Mouse (Mus musculus) forebrain, embryonic 16.5 days (tissue): ENCODE results near the gene Strip1. TPM values are rescaled to one million over a fixed set of nuclear protein-coding genes. Genes with fewer than 3 reads are reported as not detected.
A peak's percentile ranks its signal among the peaks of the same experiment; 100 is the strongest.

ENCODE experiments used
- ATAC-seq: fragments of 200-750 bp; cut with Nextera tagmentation; 2 replicates; pipeline ENCODE4 v1.8.0; 2017; ENCODE audit warnings: mild to moderate bottlenecking, moderate library complexity
- H3K27ac ChIP-seq: fragments of 300-500 bp; sonication (generic); 2 replicates; pipeline ENCODE4 v1.5.1; 2014; ENCODE audit warnings: low read length, control low read depth
- H3K27me3 ChIP-seq: fragments of 300-500 bp; sonication (generic); replicated peaks from 2 replicates; pipeline ENCODE4 v1.6.1; 2014; ENCODE audit warnings: low read length; ENCODE audit not compliant: control insufficient read depth, insufficient read depth
- H3K36me3 ChIP-seq: fragments of 300-500 bp; sonication (generic); 2 replicates; pipeline ENCODE4 v1.6.1; 2014; ENCODE audit not compliant: control insufficient read depth, insufficient read depth
- H3K4me1 ChIP-seq: fragments of 300-500 bp; sonication (generic); replicated peaks from 2 replicates; pipeline ENCODE4 v1.6.1; 2014; ENCODE audit warnings: low read length; ENCODE audit not compliant: control insufficient read depth, insufficient read depth
- H3K4me2 ChIP-seq: fragments of 300-500 bp; sonication (generic); 2 replicates; pipeline ENCODE4 v1.6.1; 2014; ENCODE audit warnings: mild to moderate bottlenecking, low read length, control low read depth
- H3K4me3 ChIP-seq: fragments of 300-500 bp; sonication (generic); replicated peaks from 2 replicates; pipeline ENCODE4 v1.5.1; 2014; ENCODE audit warnings: mild to moderate bottlenecking, low read length, control low read depth
- H3K9ac ChIP-seq: fragments of 300-500 bp; sonication (generic); replicated peaks from 2 replicates; pipeline ENCODE4 v1.6.1; 2014; ENCODE audit warnings: low read depth, low read length, control low read depth
- H3K9me3 ChIP-seq: fragments of 300-500 bp; sonication (generic); 2 replicates; pipeline ENCODE4 v1.6.1; 2016; ENCODE audit warnings: low read length; ENCODE audit not compliant: control insufficient read depth
- WGBS: fragments of 180-500 bp; shearing (Covaris S2); extraction: QIAGEN DNeasy Blood & Tissue Kit; methylation state at CpG from one replicate; pipeline ENCODE4 v1.1.7; 2014; 5-methylcytosine and 5-hydroxymethylcytosine counted together
- polyA plus RNA-seq: library from polyadenylated mRNA; unstranded; fragments of >200 nt; fragmentation: Nextera tagmentation; extraction: Ambion mirVana; gene quantifications from 2 replicates; pipeline ENCODE4 v1.2.1, GENCODE M21; 2015

Strip1 gene
- polyA plus RNA-seq, 1 experiment from 2014 or later = 148 TPM

DNA sequence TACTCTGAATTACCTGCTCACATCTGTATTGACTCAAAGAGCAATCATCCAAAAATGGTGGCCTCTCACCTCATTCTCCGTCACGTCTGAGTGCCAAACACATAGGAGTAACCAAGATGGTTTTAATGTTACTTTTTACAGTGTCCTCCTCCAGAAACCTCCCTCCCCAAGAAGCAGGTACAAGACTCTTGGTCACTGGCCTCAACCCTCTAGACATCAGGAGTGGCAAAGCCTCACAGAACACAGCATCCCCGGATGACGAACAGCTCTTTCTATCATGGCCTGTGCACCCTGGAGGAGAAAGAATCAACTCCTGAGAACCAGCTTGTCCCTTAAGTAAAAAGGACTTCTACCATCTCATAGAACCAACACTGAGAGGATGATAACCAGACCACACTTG lies 1.3 kb upstream of the Strip1 start:
- no peak overlapping the region for H3K4me3 ChIP-seq
- no peak for ATAC-seq
- no peak overlapping the region for H3K4me2 ChIP-seq
- H3K27me3 ChIP-seq = no peaks in the 10 kb centered on the region
- no peaks in the 10 kb centered on the region for H3K9me3 ChIP-seq
- no peak overlapping the region for H3K9ac ChIP-seq
- WGBS = 91% methylated on average over 4 of the region's 4 CpGs
- peaks cover 19% of the 10 kb centered on the region for H3K4me1 ChIP-seq
- H3K27ac ChIP-seq = no peak overlapping the region
- H3K36me3 ChIP-seq = peaks cover 7% of the 10 kb centered on the region

DNA sequence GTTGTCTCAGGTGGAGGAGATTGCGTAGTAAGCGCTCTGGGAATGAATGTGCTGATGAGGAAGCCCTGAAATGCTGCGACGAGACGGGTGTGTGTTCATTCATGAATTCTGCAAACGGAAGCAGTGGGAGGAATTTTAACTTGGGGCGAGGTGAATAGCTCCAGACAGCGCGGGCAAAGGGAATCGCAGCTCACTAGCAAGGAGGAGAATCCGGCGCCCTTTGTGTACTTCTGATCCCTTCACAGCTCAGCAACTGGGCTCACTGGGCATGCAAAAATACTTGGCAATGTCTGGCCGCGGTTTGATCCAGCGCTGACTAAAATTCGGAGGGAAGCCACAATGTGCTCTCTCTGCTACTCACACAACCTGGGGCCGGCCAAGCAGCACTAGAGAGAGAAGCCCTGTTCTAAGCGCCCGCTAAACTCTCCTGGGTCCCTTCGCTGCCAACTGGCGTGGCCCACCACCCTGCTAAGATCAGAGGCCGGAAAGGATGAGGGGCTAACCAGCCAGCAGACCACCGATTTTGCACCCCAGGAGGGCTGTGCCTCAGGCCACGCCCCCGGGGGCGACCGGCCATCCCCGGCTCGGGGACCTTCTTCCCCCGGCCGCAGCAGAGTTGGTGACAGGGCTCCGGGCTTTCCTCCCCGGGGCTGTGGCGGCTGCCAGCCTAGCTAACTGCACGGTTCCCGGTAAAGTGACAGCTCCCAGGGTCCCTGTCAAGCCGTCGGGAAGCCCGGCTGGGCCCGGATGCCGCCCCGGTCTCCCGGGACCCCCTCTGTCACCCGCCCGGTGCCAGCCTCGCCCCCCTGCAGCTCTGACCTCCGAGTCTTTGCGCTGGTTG lies 592 bp downstream of the Strip1 start, which contains the start of gene Gm10961:
Gene Gm10961, plus strand, starts transcription at position 641 of the 841 bp plus-strand sequence.
- ATAC-seq = peak; percentile 76
- peaks cover 25% of the 10 kb centered on the region for H3K36me3 ChIP-seq
- under 1% methylated on average over 48 of the region's 48 CpGs for WGBS

DNA sequence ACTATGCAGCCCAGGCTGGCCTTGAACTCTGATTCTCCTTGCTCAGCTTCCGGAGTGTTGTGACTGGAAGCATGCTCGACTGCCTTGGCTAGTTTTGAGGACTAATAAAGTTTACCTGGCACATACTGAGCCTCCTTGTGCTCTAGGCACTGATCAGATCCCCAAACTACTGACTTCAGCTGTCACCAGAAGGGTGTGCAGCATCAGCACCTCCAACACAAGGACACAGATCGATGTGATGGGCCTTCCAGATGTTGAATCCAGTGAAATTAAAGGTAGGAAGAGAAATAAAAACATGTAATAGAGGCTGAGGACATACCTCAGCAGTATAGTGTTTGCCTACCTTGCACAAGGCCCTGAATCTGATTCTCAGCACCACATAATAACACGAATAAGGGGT lies 2.1 kb downstream of the Strip1 start:
- Histone ChIP-seq H3K4me2 (no peak overlapping the region), H3K27ac (no peak overlapping the region), H3K4me3 (no peak overlapping the region), H3K27me3 (no peaks in the 10 kb centered on the region), H3K36me3 (peaks cover 40% of the 10 kb centered on the region), H3K4me1 (peaks cover 19% of the 10 kb centered on the region), H3K9me3 (no peaks in the 10 kb centered on the region), H3K9ac (no peak overlapping the region)
- WGBS = 97% methylated on average over 4 of the region's 4 CpGs
- ATAC-seq = no peak

More for the DNA sequence above, 592 bp downstream of the Strip1 start, which contains the start of gene Gm10961:
- peaks cover 19% of the 10 kb centered on the region for H3K4me1 ChIP-seq
- H3K27me3 ChIP-seq = no peaks in the 10 kb centered on the region
- H3K27ac ChIP-seq = peak within 1 kb of the TSS; percentile 98
- H3K9me3 ChIP-seq = no peaks in the 10 kb centered on the region
- peak within 1 kb of the TSS; percentile 93 for H3K9ac ChIP-seq
- H3K4me2 ChIP-seq = peak within 1 kb of the TSS; percentile 69
- peak within 1 kb of the TSS; percentile 90 for H3K4me3 ChIP-seq

DNA sequence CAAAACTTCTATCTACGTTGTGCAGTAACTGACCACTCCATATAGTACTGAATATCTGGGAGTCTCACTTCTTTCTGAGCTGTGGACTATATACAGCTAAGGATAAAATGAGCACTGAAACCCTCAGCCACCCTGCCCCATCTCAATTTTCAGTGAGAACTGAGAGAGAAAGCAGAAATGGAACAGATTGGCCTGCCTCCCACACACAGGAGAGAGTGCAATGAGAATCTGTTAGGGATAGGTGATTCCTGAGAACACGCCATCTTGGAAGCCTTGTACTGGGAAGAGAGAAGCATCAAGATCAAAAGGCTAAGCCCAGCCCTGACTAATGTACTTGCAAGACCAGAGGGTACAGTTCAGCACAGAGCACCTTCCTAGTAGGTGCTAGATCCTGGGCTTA lies 2.9 kb downstream of the Strip1 start:
- H3K4me3 ChIP-seq = no peak overlapping the region
- peaks cover 46% of the 10 kb centered on the region for H3K36me3 ChIP-seq
- 90% methylated on average over 2 of the region's 2 CpGs for WGBS
- no peaks in the 10 kb centered on the region for H3K27me3 ChIP-seq
- H3K4me2 ChIP-seq = no peak overlapping the region
- H3K4me1 ChIP-seq = peaks cover 19% of the 10 kb centered on the region
- no peaks in the 10 kb centered on the region for H3K9me3 ChIP-seq
- no peak for ATAC-seq
- no peak overlapping the region for H3K27ac ChIP-seq
- H3K9ac ChIP-seq = no peak overlapping the region

DNA sequence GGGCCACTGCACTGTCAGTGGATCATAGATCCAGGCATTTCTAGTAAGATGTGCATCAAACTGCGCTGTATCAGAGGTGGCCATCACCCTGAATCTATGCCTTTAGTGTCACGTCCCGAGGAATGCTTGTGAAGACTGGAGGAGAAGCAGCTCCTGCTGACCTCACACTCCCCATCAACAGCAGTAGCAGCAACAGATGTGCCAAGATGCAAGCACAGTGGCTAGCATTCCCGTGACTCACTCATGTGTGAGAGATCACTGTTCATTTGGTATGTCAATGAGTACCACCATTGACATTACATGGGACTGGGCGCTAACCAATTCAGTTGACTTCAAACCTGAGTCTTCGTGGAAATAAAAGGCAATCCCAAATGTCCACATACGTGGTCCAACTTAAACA lies 3.9 kb downstream of the Strip1 start:
- 83% methylated on average over 7 of the region's 7 CpGs for WGBS

DNA sequence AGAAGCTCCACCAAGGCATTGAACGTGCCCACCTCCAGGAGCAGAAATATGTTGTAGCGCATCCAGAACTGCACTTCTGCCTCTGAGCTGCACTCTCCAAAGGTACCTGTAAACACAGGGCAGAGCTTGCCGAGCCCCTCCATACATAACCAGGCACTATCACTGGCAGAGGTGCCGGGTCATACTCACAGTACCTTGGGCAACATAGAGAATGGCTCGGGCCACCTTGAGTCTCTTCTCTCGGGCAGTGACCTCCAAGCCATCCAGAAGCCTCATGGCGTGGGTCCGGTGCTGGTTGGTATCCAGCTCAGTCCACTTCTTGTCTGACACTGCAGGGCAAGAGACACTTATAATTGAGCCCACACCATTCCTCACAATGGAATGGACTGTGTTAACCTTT lies 4.7 kb downstream of the Strip1 start:
- H3K4me2 ChIP-seq = no peak overlapping the region
- no peak overlapping the region for H3K4me3 ChIP-seq
- no peaks in the 10 kb centered on the region for H3K27me3 ChIP-seq
- no peak overlapping the region for H3K9ac ChIP-seq
- no peak overlapping the region for H3K27ac ChIP-seq
- no peaks in the 10 kb centered on the region for H3K9me3 ChIP-seq
- peaks cover 15% of the 10 kb centered on the region for H3K4me1 ChIP-seq
- H3K36me3 ChIP-seq = peaks cover 56% of the 10 kb centered on the region
- WGBS = 96% methylated on average over 8 of the region's 8 CpGs
- ATAC-seq = no peak

More for the DNA sequence above, 3.9 kb downstream of the Strip1 start:
- Histone ChIP-seq H3K4me3 (no peak overlapping the region), H3K9me3 (no peaks in the 10 kb centered on the region), H3K4me2 (no peak overlapping the region), H3K27me3 (no peaks in the 10 kb centered on the region), H3K36me3 (peaks cover 53% of the 10 kb centered on the region), H3K9ac (no peak overlapping the region), H3K27ac (no peak overlapping the region), H3K4me1 (peaks cover 19% of the 10 kb centered on the region)
- no peak for ATAC-seq

DNA sequence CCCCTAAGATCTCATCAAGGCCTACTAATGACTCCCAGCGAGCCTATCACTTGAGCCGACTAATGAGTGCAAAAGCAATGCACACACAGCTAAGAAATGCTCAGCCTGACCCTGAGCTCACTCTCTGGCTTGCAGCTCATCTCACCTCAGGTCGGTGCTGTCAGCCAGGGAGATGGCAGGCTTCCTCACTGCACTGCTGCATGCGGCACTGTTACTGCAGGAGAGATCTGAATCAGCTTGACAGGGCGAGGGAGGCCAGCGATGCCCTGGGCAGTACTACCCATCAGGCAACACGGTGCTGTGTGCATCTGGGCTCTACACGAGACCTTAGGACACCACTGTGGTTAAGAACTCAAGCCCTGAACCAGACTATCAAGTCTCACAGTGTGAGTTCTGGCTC lies 6.0 kb downstream of the Strip1 start:
- H3K4me1 ChIP-seq = peaks cover 15% of the 10 kb centered on the region
- no peak overlapping the region for H3K4me3 ChIP-seq
- no peak overlapping the region for H3K9ac ChIP-seq
- no peak for ATAC-seq
- WGBS = 96% methylated on average over 8 of the region's 8 CpGs
- no peaks in the 10 kb centered on the region for H3K9me3 ChIP-seq
- H3K27ac ChIP-seq = no peak overlapping the region
- no peak overlapping the region for H3K4me2 ChIP-seq
- no peaks in the 10 kb centered on the region for H3K27me3 ChIP-seq
- peaks cover 65% of the 10 kb centered on the region for H3K36me3 ChIP-seq

DNA sequence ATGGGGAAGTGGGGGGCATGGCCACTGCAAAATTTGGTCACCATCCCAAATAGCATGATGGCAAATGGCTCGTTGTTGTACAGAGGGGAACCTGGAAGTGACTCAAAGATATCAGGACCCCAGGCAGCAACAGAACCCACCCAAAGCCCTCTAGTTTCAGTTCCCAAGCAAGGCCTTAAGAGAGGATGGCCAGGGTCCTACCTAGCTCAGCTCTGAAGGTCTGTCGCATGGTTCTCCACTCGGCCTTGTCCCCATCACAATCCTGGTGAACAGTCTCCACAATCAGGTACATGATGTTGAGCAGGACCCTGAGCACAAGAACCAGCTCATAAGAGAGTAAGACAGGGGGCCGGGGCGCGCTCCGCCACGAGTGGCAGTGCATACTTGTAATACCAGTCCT lies 7.1 kb downstream of the Strip1 start:
- no peak overlapping the region for H3K9ac ChIP-seq

DNA sequence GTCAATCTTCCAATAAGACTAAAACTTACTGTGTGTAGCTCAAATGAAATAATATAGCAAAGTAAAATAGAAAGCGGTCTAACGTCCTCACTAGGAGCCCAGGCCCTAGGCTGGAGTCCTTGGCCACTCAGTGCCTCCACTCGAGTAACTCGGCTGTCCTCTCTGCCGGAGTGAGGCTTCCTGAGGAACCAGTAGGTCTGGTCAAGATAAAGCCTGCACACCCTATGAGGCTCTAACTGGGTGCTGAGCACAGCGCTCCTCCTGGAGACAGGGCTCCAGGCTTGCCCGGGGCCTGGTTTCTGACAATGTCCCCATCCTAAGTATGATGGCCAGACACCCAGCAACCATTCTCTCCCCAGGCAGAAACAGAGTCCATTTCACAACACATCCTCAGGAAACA lies 9.0 kb downstream of the Strip1 start:
- Histone ChIP-seq H3K4me3 (no peak overlapping the region), H3K4me2 (no peak overlapping the region), H3K27me3 (no peaks in the 10 kb centered on the region), H3K4me1 (no peaks in the 10 kb centered on the region), H3K9me3 (no peaks in the 10 kb centered on the region), H3K36me3 (peaks cover 76% of the 10 kb centered on the region), H3K27ac (no peak overlapping the region), H3K9ac (no peak overlapping the region)
- ATAC-seq = no peak
- WGBS = 93% methylated on average over 7 of the region's 7 CpGs

More for the DNA sequence above, 7.1 kb downstream of the Strip1 start:
- H3K27ac ChIP-seq = no peak overlapping the region
- H3K27me3 ChIP-seq = no peaks in the 10 kb centered on the region
- ATAC-seq = no peak
- no peak overlapping the region for H3K4me3 ChIP-seq
- no peaks in the 10 kb centered on the region for H3K9me3 ChIP-seq
- no peak overlapping the region for H3K4me2 ChIP-seq
- H3K36me3 ChIP-seq = peaks cover 73% of the 10 kb centered on the region
- 95% methylated on average over 8 of the region's 8 CpGs for WGBS
- peaks cover 5% of the 10 kb centered on the region for H3K4me1 ChIP-seq
